Mouse (Mus musculus): Measurements from ENCODE around the gene Nckap5l.

DNA sequence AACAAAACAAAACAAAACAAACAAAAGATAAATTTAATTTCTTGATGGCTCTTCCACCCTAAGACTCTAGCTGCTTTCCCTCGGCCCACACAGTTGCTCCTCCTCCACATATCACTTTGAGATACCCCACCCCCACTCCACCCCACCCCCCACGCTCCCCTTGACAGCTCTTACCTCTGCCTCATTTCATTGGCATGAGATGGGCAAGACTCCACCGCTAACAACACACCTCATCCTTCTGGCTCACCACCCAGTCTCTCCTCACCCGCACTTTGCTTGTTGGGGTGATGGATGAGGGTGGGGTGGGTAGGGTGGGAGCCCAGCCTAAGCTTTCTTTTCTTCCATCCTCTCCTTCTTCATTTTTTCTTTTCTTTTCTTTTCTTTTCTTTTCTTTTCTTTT is 40.6 kb downstream of the Nckap5l start:
- TF ChIP-seq CTCF (IDR thresholded peaks at IDR 0.05; ENCODE audit: borderline replicate concordance, insufficient read depth, low read length) = no peak
- TF ChIP-seq POLR2A (IDR thresholded peaks at IDR 0.05; ENCODE audit: low read depth, low read length) = no peak
